Comparison of ENCODE assay signal across 7 mouse cellular contexts in the genomic region with DNA sequence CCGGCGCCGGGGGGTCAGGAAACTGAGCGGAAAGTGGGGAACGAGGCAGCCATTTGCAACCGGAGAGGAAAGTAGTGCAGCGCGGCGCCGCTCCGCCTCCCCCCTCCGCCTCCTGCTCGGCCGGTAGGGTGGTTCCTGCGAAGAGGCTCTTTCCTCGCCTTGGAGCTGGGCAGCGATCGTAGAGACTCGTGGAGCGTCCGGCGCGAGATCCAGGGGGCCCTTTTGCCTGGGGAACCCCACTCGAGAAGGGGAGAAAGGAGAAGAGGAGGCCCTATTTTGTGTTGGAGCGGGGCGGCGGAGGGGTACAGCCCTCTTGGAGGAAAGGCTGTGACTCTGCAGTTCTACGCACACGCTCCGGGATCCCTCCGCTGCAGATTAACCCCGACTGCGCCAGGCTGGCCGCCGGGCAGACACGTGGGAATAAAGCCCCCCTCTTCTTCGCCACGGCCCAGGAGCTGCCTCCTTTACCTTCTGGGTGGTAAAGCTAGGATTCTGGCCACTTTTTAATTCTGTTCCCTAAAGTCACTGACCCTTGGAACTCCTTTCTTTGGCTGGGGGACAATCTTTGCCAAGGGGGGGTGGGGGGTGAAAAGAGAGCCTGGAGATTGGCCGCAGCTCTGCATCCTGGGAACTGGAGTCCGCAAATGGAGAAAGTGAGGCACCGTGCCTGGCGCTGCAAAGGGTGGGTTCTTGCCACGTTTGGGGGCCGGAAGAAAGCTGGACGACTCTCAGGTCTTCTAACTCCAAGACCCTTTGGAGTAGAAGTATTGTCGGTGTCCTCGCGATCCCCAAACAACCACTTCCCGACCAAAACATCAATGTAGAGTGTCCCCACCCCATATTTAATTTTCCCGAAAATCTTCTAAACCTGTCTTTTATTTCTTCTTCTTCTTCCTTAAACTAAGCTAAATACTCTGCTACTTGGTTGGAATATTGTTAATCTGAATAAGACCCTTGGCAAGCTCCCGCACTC. TPM values are rescaled to one million over a fixed set of nuclear protein-coding genes. Genes with fewer than 3 reads are reported as not detected.
DNase-seq lines count a peak whose midpoint lies in the region; ATAC-seq and TF ChIP-seq lines count a peak whose summit lies in the region.

No protein-coding gene starts in this region.

- peak overlapping the region; percentile 98 for H3K27ac ChIP-seq in intestine, postnatal 0 days (ENCODE audit: low read depth, low read length)
- peak overlapping the region; percentile 98 for H3K27ac ChIP-seq in limb, embryonic 10.5 days
- peak overlapping the region; percentile 99 for H3K27ac ChIP-seq in midbrain, embryonic 13.5 days

- H3K9ac ChIP-seq in intestine, postnatal 0 days (ENCODE audit: low read depth, low read length): peak overlapping the region; percentile 98
- peak overlapping the region; percentile 99 for H3K9ac ChIP-seq in midbrain, embryonic 13.5 days (replicated peaks)

- no peaks in the 10 kb centered on the region for H3K27me3 ChIP-seq in intestine, postnatal 0 days (replicated peaks; ENCODE audit: control insufficient read depth, insufficient read depth, low read length)
- H3K27me3 ChIP-seq in limb, embryonic 10.5 days (ENCODE audit: low read depth, poor library complexity, severe bottlenecking): no peaks in the 10 kb centered on the region
- H3K27me3 ChIP-seq in midbrain, embryonic 13.5 days: no peaks in the 10 kb centered on the region

- peak overlapping the region; percentile 86 for H3K4me2 ChIP-seq in intestine, postnatal 0 days (replicated peaks; ENCODE audit: low read depth)
- peak overlapping the region; percentile 100 for H3K4me2 ChIP-seq in midbrain, embryonic 13.5 days (replicated peaks)

- peak; percentile 89 for DNase-seq in adrenal gland, adult 8-10 months
- DNase-seq in embryo, embryonic 9.5 days (ENCODE audit: extremely low spot score): peak; percentile 95
- peak; percentile 82 to 92 for DNase-seq in gastrocnemius, postnatal 4 days (ENCODE audit: low spot score in 2 of 2)
- peak; percentile 96 for DNase-seq in limb, embryonic 10.5 days (ENCODE audit: low spot score)
- peak; percentile 87 for DNase-seq in spleen, adult 12 weeks (ENCODE audit: low spot score)

- TF ChIP-seq CTCF in intestine, postnatal 0 days (IDR thresholded peaks at IDR 0.05; ENCODE audit: low read depth): peak; percentile 32

- peak; percentile 81 for ATAC-seq in intestine, postnatal 0 days
- peak; percentile 83 for ATAC-seq in midbrain, embryonic 13.5 days

- H3K9me3 ChIP-seq in intestine, postnatal 0 days (ENCODE audit: control insufficient read depth): no peaks in the 10 kb centered on the region
- no peaks in the 10 kb centered on the region for H3K9me3 ChIP-seq in limb, embryonic 10.5 days (replicated peaks)
- no peaks in the 10 kb centered on the region for H3K9me3 ChIP-seq in midbrain, embryonic 13.5 days

- H3K4me3 ChIP-seq in intestine, postnatal 0 days (ENCODE audit: low read depth, low read length): peak overlapping the region; percentile 87
- H3K4me3 ChIP-seq in limb, embryonic 10.5 days: peak overlapping the region; percentile 99
- peak overlapping the region; percentile 100 for H3K4me3 ChIP-seq in midbrain, embryonic 13.5 days (replicated peaks)

- 0 out of 2 replicates have a peak, but pooled peaks cover 7% of the 10 kb centered on the region for H3K4me1 ChIP-seq in intestine, postnatal 0 days (replicated peaks; ENCODE audit: control insufficient read depth, insufficient read depth, low read length)
- H3K4me1 ChIP-seq in limb, embryonic 10.5 days: peaks cover 37% of the 10 kb centered on the region
- H3K4me1 ChIP-seq in midbrain, embryonic 13.5 days (replicated peaks): peaks cover 43% of the 10 kb centered on the region

- WGBS in intestine, postnatal 0 days: 1% methylated on average over 51 of the region's 51 CpGs
- 1% methylated on average over 48 of the region's 51 CpGs for WGBS in limb, embryonic 10.5 days
- 2% methylated on average over 49 of the region's 51 CpGs for WGBS in midbrain, embryonic 13.5 days

- no peaks in the 10 kb centered on the region for H3K36me3 ChIP-seq in intestine, postnatal 0 days (ENCODE audit: control insufficient read depth, insufficient read depth)
- peaks cover 25% of the 10 kb centered on the region for H3K36me3 ChIP-seq in limb, embryonic 10.5 days
- no peaks in the 10 kb centered on the region for H3K36me3 ChIP-seq in midbrain, embryonic 13.5 days

RNA-seq across cellular contexts. Expression of a gene that starts 1.2 kb away (rescaled TPM):
- total RNA-seq in adrenal gland, adult 8-10 months (2022): 100 to 1,000 TPM in 1 of 4 experiments, 10 to 100 TPM in 3; 61.7 to 114 (median 71.8) TPM
- total RNA-seq in gastrocnemius, postnatal 4 days (2021): 10 to 100 TPM; 63.9 to 68.6 TPM
- polyA plus RNA-seq in intestine, postnatal 0 days (2015; fragmentation: Nextera tagmentation; extraction: Ambion mirVana): 5.3 and 6.5 TPM in 2 replicates
- 12.6 and 13.6 TPM in 2 replicates for polyA plus RNA-seq in limb, embryonic 10.5 days (2016; fragmentation: Nextera tagmentation; extraction: Ambion mirVana)
- polyA plus RNA-seq in midbrain, embryonic 13.5 days (2015; fragmentation: Nextera tagmentation; extraction: Ambion mirVana): 13.1 and 13.9 TPM in 2 replicates

RNA-seq across cellular contexts. Expression of a gene that starts 22.1 kb away (rescaled TPM):
- total RNA-seq in adrenal gland, adult 8-10 months (2022): 1 to 10 TPM; 2.8 to 7.2 (median 4.2) TPM
- total RNA-seq in gastrocnemius, postnatal 4 days (2021): 1 to 10 TPM; 2.4 to 3.6 TPM
- 9.4 and 9.7 TPM in 2 replicates for polyA plus RNA-seq in intestine, postnatal 0 days (2015; fragmentation: Nextera tagmentation; extraction: Ambion mirVana)
- 27.9 and 34.3 TPM in 2 replicates for polyA plus RNA-seq in limb, embryonic 10.5 days (2016; fragmentation: Nextera tagmentation; extraction: Ambion mirVana)
- polyA plus RNA-seq in midbrain, embryonic 13.5 days (2015; fragmentation: Nextera tagmentation; extraction: Ambion mirVana): 33.0 and 33.9 TPM in 2 replicates

RNA-seq across cellular contexts. Expression of a gene that starts 26.1 kb away (rescaled TPM):
- total RNA-seq in adrenal gland, adult 8-10 months (2022): 1 to 10 TPM; 1.8 to 3.8 (median 2.1) TPM
- 1 to 10 TPM; 5.0 to 7.8 TPM for total RNA-seq in gastrocnemius, postnatal 4 days (2021)
- 0.88 and 0.93 TPM in 2 replicates for polyA plus RNA-seq in intestine, postnatal 0 days (2015; fragmentation: Nextera tagmentation; extraction: Ambion mirVana)
- polyA plus RNA-seq in limb, embryonic 10.5 days (2016; fragmentation: Nextera tagmentation; extraction: Ambion mirVana): 0.40 and 0.46 TPM in 2 replicates
- polyA plus RNA-seq in midbrain, embryonic 13.5 days (2015; fragmentation: Nextera tagmentation; extraction: Ambion mirVana): 0.48 and 0.82 TPM in 2 replicates

RNA-seq across cellular contexts. Expression of a gene that starts 40.9 kb away (rescaled TPM):
- total RNA-seq in adrenal gland, adult 8-10 months (2022): 10 to 100 TPM; 76.0 to 83.8 (median 79.2) TPM
- 10 to 100 TPM; 42.8 to 42.9 TPM for total RNA-seq in gastrocnemius, postnatal 4 days (2021)
- polyA plus RNA-seq in intestine, postnatal 0 days (2015; fragmentation: Nextera tagmentation; extraction: Ambion mirVana): 67.0 and 67.3 TPM in 2 replicates
- polyA plus RNA-seq in limb, embryonic 10.5 days (2016; fragmentation: Nextera tagmentation; extraction: Ambion mirVana): 92.3 and 97.7 TPM in 2 replicates
- polyA plus RNA-seq in midbrain, embryonic 13.5 days (2015; fragmentation: Nextera tagmentation; extraction: Ambion mirVana): 83.3 and 89.9 TPM in 2 replicates

RNA-seq across cellular contexts. Expression of a gene that starts 45.8 kb away (rescaled TPM):
- 10 to 100 TPM; 12.3 to 33.2 (median 27.8) TPM for total RNA-seq in adrenal gland, adult 8-10 months (2022)
- 10 to 100 TPM; 16.9 to 19.8 TPM for total RNA-seq in gastrocnemius, postnatal 4 days (2021)
- 27.0 and 30.6 TPM in 2 replicates for polyA plus RNA-seq in intestine, postnatal 0 days (2015; fragmentation: Nextera tagmentation; extraction: Ambion mirVana)
- polyA plus RNA-seq in limb, embryonic 10.5 days (2016; fragmentation: Nextera tagmentation; extraction: Ambion mirVana): 23.9 and 28.3 TPM in 2 replicates
- polyA plus RNA-seq in midbrain, embryonic 13.5 days (2015; fragmentation: Nextera tagmentation; extraction: Ambion mirVana): 40.7 and 50.1 TPM in 2 replicates

Comparison
In these comparisons a context has a peak if more than half of its experiments do, and no peak if none do; other contexts are left out.
1. Peak in every context shown above with its lines: DNase-seq, ATAC-seq, H3K4me3 ChIP-seq and H3K27ac ChIP-seq.